Mouse (Mus musculus): ENCODE measurements around the gene Ficd.

Gene Ficd

GRCm38 (mm10) chr5:113728011-113728410, 7.6 kb upstream of the Ficd start:
- in situ Hi-C loops (cut with MseI, MboI), result loop anchor here (5.0 to 10.0 kb wide), 2 partner anchors 143 to 361 kb away; no protein-coding TSS in a partner anchor

GRCm38 (mm10) chr5:113728691-113729090, 6.9 kb upstream of the Ficd start:
- in situ Hi-C loops (cut with MseI, MboI), result loop anchor here (5.0 to 10.0 kb wide), 2 partner anchors 144 to 361 kb away; no protein-coding TSS in a partner anchor

- in situ Hi-C loops (cut with MseI, MboI), result loop anchor here in 1 of 2 experiments (5.0 kb wide), 1 partner anchor 353 kb away; no protein-coding TSS in a partner anchor
Measured at GRCm38 (mm10) chr5:113730641-113731121, 4.9 kb upstream of the Ficd start.

DNA sequence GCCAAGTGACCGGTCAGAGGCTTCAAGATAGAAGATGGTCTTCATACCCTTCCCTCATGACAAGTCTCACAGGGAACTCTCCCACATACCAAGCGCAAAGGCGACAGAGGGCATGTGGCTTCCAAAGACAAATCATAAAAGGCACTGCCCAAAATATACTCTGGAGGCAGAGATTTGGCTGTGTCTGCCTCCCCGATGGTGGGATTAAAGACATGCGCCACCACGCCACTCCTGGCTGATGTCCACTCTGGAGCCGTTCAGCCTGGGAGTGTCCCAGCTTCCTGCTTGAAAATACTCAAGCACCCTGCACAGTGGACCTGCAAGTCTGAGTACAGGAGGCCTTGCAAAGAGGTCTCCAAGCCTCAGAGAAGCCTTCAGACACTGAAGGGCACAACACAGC, 4.4 kb upstream of the Ficd start:
- in situ Hi-C loops (cut with MseI, MboI), result loop anchor here in 1 of 2 experiments (5.0 kb wide), 1 partner anchor 354 kb away; no protein-coding TSS in a partner anchor

- in situ Hi-C loops (cut with MseI, MboI), result loop anchor here in 1 of 2 experiments (5.0 kb wide), 1 partner anchor 355 kb away; no protein-coding TSS in a partner anchor
Measured at GRCm38 (mm10) chr5:113732182-113732581, 3.4 kb upstream of the Ficd start.

GRCm38 (mm10) chr5:113734376-113734775, 1.2 kb upstream of the Ficd start:
- in situ Hi-C loops (cut with MseI, MboI), result loop anchor here in 1 of 2 experiments (5.0 kb wide), 1 partner anchor 357 kb away; no protein-coding TSS in a partner anchor

GRCm38 (mm10) chr5:113735023-113735344, 619 bp upstream of the Ficd start:
- in situ Hi-C loops (cut with MseI, MboI), result no loop called here

- in situ Hi-C loops (cut with MseI, MboI), result no loop called here
Measured at GRCm38 (mm10) chr5:113736113-113736502, 505 bp downstream of the Ficd start.

DNA sequence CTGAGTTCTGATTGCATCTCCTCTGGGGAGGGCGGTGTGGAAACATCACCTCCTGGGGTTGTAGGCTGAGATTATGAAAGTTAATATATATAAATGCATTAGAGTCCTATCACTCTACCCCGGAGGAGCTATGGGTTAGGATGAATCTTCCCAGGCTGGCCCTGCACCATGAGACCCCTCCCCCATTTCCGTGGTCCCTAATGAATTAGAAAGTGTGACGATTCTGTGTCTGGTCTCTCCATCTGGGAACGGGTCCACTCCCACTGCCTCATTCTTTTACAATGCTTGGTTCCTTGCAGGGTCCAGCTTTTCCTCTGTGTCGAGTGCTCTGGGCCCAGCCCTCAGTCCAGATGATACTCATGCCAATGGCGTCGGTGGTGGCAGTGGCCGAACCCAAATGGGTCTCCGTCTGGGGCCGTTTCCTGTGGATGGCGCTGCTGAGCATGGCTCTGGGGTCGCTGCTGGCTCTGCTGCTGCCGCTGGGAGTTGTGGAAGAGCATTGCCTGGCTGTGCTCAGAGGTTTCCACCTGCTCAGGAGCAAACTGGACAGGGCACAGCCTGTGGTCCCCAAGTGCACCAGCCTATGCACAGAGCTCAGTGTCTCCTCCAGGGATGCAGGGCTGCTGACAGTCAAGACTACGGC, 1.0 kb downstream of the Ficd start:
- in situ Hi-C loops (cut with MseI, MboI), result no loop called here

GRCm38 (mm10) chr5:113737607-113738237, 2.1 kb downstream of the Ficd start:
- in situ Hi-C loops (cut with MseI, MboI), result no loop called here

DNA sequence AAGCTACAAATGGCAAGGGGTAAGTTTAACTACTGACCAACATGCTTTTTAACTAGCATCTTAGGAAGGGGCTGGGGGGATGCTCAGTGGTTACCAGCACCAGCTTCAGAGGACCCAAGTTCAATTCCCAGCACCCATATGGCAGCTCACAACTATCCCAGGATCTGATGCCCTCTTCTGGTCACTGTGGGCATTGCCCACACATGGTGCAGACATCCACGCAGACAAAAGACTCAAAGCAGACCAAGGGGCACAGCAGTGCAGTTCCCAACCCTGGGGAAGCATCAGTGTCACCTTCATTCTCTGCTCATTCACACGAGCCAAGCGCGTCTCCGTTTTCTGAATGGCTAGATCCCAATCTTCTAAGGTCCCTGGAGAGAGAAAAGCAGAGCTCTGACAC, 12.0 kb downstream of the Ficd start:
- in situ Hi-C loops (cut with MseI, MboI), result no loop called here

GRCm38 (mm10) chr5:113748556-113749331, 13.1 kb downstream of the Ficd start:
- in situ Hi-C loops (cut with MseI, MboI), result no loop called here

DNA sequence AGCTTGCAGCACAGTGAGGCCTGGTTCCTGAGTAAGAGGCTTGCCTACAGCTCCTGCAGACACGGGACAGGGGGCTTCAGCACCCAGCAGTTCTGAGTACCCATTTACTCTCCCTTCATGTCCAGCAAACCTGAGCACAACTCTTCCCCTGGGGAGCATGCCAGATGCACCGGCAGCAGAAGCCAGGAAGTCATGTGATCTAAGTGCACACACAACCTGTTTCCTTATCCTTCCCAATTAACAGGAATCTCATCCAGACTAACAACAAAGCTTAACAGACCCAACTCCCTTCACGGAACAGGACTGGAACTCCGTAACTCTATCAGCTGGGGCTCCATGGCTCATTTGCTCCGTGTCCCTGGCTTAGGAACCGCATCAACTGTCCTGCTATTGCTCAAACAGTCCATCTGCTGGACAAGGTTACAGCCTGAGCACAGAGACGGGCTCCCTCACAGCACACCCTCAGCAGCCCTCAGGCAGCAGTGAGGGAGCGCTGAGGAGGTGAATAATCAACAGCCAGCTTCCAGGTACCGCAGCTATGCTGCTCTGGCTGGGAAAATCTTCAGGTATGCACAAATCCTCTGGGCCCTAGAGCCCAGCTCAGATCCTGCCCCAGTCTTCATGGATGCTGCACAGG, 16.0 kb downstream of the Ficd start:
- in situ Hi-C loops (cut with MseI, MboI), result no loop called here

DNA sequence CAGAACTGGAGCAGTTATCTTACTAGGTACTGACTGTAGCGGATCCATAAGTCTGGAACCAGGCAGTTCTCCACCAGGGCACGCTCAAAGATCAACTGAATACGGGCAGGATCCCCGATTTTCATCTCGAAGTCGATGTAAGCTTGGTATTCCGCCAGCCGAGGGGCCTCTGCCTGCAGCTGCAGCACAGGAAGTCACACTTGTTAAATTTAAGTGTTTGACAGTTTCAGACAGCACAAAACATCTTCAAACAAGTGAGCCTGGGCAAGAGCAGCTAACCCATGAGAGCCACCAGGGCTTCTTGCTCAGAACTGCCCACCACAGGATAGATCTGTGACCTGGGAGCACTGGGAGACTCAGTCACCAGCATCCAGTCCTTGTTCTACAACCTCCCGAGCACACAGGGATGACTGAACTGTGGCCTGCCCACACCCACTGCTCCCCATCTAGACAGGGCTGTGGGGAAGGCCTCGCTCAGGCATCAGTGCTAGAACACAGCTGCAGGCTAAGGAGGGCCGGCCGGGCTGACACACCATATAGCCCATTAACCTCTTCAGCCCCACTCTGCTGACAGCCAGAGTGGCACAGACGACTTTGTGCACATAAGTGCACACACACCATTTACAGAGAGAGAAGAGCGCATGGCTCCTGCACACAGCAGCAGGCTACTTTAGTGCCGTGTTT, 19.9 kb downstream of the Ficd start:
- in situ Hi-C loops (cut with MseI, MboI), result no loop called here

GRCm38 (mm10) chr5:113761585-113761984, 26.0 kb downstream of the Ficd start:
- in situ Hi-C loops (cut with MseI, MboI), result no loop called here

DNA sequence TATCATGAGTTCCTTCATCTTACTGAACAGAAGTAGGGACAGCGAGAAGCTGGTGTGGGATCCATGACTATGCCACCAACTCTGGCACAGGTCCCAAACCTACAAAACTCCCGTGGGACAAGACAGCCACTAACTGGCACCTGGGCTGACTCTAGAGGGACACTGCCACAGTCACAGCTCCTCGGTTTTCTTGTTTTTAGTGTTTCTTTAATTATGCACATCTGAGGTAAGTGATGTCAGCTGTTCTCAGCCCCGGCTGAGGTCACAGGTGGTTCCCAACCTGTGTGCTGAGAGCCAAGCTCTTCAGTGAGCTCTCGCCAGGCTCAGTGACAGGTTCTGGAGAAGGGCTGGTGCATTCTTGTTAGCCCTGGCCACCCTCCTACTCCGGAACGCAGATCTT, 28.8 kb downstream of the Ficd start:
- in situ Hi-C loops (cut with MseI, MboI), result no loop called here

DNA sequence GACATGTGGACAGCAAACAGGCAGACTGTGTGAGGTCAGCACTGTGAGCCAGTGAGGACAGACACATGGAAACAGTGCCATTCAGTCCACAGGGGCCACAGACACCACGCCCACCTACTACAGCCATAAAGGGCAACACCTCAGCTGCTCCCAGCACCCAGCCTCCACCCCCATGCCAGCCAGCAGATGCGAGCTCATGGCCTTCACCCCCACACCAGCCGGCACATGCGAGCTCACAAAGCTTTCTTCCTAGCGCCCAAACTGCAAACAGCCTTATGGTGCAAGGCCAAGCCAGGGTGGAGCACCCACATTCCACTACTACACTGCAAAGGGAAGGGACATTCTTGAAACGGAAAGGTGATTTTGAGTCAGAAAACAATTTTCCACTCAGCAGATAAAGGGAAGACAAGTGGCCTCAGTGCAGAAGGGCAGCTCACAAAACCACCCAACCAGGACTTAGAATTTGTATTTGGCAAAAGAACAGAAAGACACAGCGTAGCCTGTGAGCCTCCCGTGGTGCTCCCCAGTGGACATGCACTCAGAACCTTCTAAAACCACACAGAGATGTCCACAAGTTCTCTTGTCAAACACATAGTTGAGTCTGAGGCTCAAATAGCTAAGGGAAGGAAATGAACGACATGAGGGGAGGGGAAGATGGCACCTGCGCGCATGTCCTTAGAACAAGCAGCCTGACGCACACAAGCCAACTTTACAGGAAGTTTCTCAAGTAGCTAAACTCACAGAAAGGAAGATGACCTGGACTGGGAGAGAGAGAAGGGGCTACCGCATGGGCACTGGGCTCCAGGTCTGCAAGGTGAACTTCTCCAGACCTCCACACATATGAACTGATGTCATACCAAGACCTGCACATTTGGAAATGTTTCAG, 30.3 kb downstream of the Ficd start:
- in situ Hi-C loops (cut with MseI, MboI), result no loop called here

DNA sequence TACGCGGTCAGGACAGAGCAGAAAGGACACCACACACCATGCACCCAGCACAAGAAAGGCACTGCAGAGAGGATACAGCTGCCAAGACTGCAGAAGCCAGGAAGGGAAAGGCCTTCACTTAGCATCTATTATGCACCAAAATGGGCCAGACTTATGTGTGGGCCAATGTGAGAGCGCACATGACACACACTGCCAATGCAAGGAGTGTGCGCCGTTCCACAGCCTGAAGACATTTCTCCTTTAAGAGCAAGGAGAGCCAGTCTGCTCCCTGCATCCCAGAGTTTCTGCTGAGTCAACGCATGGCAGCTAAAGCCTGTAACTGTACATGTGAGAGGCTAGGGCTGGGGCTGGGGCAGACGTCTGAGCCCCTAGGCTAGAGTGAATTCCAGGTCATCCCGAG, 33.2 kb downstream of the Ficd start:
- in situ Hi-C loops (cut with MseI, MboI), result no loop called here

DNA sequence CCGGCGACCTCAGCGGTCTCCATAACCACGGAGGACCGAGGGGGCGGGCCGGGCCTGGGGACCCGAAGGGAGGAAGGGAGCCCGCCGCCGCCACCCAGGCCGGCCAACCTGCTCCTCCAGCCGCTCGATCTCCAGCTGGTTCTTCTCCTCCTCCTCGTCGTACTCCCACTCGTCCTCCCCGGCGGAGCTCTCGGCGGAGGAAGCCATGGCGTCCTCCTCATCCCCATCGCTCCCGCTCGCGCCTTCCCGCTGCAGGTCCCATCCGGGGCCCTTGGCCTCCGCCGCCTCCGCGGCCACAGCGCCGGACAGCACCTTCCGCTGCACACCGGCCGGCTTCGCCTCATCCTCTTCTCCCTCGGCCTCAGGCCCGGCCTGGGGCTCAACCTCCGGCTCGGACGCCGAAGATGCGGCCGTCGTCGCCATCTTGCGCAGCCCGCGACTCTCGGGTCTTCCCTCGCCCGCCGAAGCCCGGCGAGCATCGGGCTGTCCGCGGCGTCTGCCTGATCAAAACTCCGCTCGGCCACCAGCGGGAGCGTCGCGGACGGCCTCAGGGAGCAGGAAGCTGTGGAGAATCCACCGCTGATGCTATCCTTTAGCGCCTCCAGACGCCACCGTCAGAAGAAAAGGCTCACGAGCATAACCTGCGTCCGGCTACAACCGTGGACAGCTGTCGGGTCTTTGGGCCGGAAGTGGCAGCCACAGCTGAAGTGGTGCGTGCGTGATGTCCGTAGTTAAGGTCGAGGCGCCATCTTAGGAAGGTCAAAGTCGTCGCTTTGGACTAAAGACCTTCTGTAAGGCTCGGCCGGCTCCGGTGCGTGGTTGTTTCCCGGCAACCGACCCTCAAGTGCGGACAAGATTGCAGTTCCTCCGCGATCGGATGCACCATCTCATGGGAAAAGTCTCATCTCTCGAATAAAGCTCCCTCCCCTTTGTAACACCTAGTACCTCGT, 35.9 kb downstream of the Ficd start:
- in situ Hi-C loops (cut with MseI, MboI), result loop anchor here in 1 of 2 experiments (5.0 kb wide), 1 partner anchor 36 kb away; no protein-coding TSS in a partner anchor

Data from mouse trophoblast stem cell (cell line).